12 mouse cellular contexts compared by ENCODE assay signal in the genomic region with DNA sequence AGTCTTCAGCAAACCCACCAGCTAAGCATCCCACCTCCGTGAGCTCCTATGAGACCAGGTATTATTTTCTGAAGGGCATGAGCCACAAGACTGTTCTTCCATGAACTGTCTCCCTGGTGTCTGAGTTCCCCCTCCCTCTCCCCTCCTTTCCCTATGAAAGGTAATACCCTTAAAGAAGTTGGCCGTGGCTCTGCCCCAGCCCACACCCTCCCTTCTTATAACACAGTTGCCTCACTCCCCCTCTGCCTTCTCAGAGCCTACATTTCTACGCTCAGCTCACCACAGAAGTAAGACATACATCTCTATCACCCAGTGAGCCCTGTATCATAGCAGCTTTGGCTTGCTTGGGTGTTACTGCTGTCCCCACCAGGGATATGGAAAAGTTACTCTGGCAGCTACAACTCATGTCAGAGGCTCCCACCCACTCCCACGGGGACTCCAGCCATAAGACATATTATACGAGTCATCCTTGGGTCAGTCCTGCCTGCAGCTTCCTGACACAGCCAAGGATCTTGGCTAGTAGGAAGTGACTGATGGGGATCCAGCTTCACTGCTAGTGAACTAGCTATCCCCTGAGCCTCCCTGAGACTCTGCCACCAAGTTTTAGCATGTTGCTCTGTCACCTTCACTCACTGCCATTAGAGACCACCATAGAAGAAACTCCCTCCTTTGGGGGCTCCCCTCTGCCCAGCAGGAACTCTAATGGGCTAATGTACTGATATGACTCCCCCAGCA. TPM values are rescaled to one million over a fixed set of nuclear protein-coding genes. Genes with fewer than 3 reads are reported as not detected.
A peak's percentile ranks its signal among the peaks of the same experiment; 100 is the strongest.
DNase-seq lines count a peak whose midpoint lies in the region; ATAC-seq and TF ChIP-seq lines count a peak whose summit lies in the region.
"Had no signal": no experiment of that assay in that cellular context is flagged by ENCODE, and none has a peak within 500 bp of the region (broad histone marks: within the 10 kb centered on the region; RNA-seq: fewer than 3 reads in every experiment).

No protein-coding gene starts in this region.

- H3K4me1 ChIP-seq in heart, embryonic 13.5 days = peaks cover 21% of the 10 kb centered on the region
- no peaks in the 10 kb centered on the region for H3K4me1 ChIP-seq in neural tube, embryonic 11.5 days (ENCODE audit: control insufficient read depth, insufficient read depth, low read length)
- no peaks in the 10 kb centered on the region for H3K4me1 ChIP-seq in neural tube, embryonic 15.5 days
- peaks cover 14% of the 10 kb centered on the region; the same call in 1 of the 2 replicates for H3K4me1 ChIP-seq in embryonic fibroblast, embryonic 13.5 days (ENCODE audit: control insufficient read depth, insufficient read depth, low read length)
- H3K4me1 ChIP-seq: hindbrain, embryonic 13.5 days had no signal

- TF ChIP-seq CTCF in embryonic fibroblast, embryonic 13.5 days (IDR thresholded peaks at IDR 0.05; ENCODE audit: borderline replicate concordance, insufficient read depth, low read length) = no peak

- H3K9ac ChIP-seq in heart, embryonic 13.5 days = no peak overlapping the region
- H3K9ac ChIP-seq in neural tube, embryonic 11.5 days (ENCODE audit: low read length) = no peak overlapping the region
- no peak overlapping the region for H3K9ac ChIP-seq in neural tube, embryonic 15.5 days (replicated peaks)
- H3K9ac ChIP-seq: hindbrain, embryonic 13.5 days; liver, embryonic 14.5 days had no signal

- DNase-seq in heart, adult 8-10 months (ENCODE audit: low spot score) = no peak
- peak; percentile 5 for DNase-seq in neural tube, embryonic 11.5 days (ENCODE audit: low spot score)
- no peak for DNase-seq in right cerebral cortex, postnatal 25 days
- DNase-seq in cerebellum, adult 9-10 months = no peak
- DNase-seq: cerebellum, adult 11-12 months; retina, postnatal 1 day had no signal

- peak overlapping the region; percentile 2; the same call in 1 of the 2 replicates for H3K4me2 ChIP-seq in heart, embryonic 13.5 days
- H3K4me2 ChIP-seq in neural tube, embryonic 11.5 days (ENCODE audit: low read depth) = no peak overlapping the region
- no peak overlapping the region for H3K4me2 ChIP-seq in neural tube, embryonic 15.5 days
- H3K4me2 ChIP-seq: hindbrain, embryonic 13.5 days had no signal

- no peak for ATAC-seq in heart, embryonic 13.5 days (ENCODE audit: extremely low read depth, insufficient number of reproducible peaks, low FRiP score, low TSS enrichment)
- no peak for ATAC-seq in neural tube, embryonic 11.5 days (ENCODE audit: insufficient read depth, low FRiP score, low TSS enrichment)
- ATAC-seq in neural tube, embryonic 15.5 days (ENCODE audit: low FRiP score) = no peak
- ATAC-seq in monocyte, adult 5-6 weeks (replicated peaks; ENCODE audit: insufficient number of reproducible peaks, low FRiP score, low TSS enrichment, poor library complexity, severe bottlenecking) = peak; percentile 29

- H3K4me3 ChIP-seq in heart, embryonic 13.5 days = no peak overlapping the region
- no peak overlapping the region for H3K4me3 ChIP-seq in neural tube, embryonic 11.5 days (ENCODE audit: low read depth, low read length)
- no peak overlapping the region for H3K4me3 ChIP-seq in neural tube, embryonic 15.5 days (replicated peaks)
- no peak overlapping the region for H3K4me3 ChIP-seq in embryonic fibroblast, embryonic 13.5 days (ENCODE audit: insufficient read depth, low read length)
- H3K4me3 ChIP-seq: hindbrain, embryonic 13.5 days had no signal

- H3K9me3 ChIP-seq in heart, embryonic 13.5 days = peaks cover 5% of the 10 kb centered on the region
- no peaks in the 10 kb centered on the region for H3K9me3 ChIP-seq in neural tube, embryonic 11.5 days (ENCODE audit: control insufficient read depth, low read length)
- no peaks in the 10 kb centered on the region for H3K9me3 ChIP-seq in neural tube, embryonic 15.5 days (replicated peaks)
- H3K9me3 ChIP-seq: hindbrain, embryonic 13.5 days had no signal

- 60% methylated on average over 5 of the region's 5 CpGs for WGBS in heart, embryonic 13.5 days
- WGBS in neural tube, embryonic 11.5 days = 75% methylated on average over 5 of the region's 5 CpGs
- WGBS in neural tube, embryonic 15.5 days = 78% methylated on average over 5 of the region's 5 CpGs

- no peaks in the 10 kb centered on the region for H3K36me3 ChIP-seq in heart, embryonic 13.5 days
- no peaks in the 10 kb centered on the region; the same call in 1 of the 2 replicates for H3K36me3 ChIP-seq in neural tube, embryonic 11.5 days (ENCODE audit: control insufficient read depth, insufficient read depth, low read length)
- H3K36me3 ChIP-seq in neural tube, embryonic 15.5 days = no peaks in the 10 kb centered on the region
- H3K36me3 ChIP-seq: hindbrain, embryonic 13.5 days had no signal

- TF ChIP-seq POLR2A in embryonic fibroblast, embryonic 13.5 days (IDR thresholded peaks at IDR 0.05; ENCODE audit: low read depth, low read length) = no peak

- H3K27me3 ChIP-seq in heart, embryonic 13.5 days (replicated peaks) = no peaks in the 10 kb centered on the region
- no peaks in the 10 kb centered on the region for H3K27me3 ChIP-seq in neural tube, embryonic 11.5 days (ENCODE audit: control insufficient read depth, insufficient read depth, low read length)
- no peaks in the 10 kb centered on the region for H3K27me3 ChIP-seq in neural tube, embryonic 15.5 days (replicated peaks)
- H3K27me3 ChIP-seq: hindbrain, embryonic 13.5 days had no signal

- peak overlapping the region; percentile 41; the same call in 1 of the 2 replicates for H3K27ac ChIP-seq in heart, embryonic 13.5 days (replicated peaks)
- H3K27ac ChIP-seq in neural tube, embryonic 11.5 days (ENCODE audit: low read depth, low read length) = no peak overlapping the region
- no peak overlapping the region for H3K27ac ChIP-seq in neural tube, embryonic 15.5 days (replicated peaks)
- H3K27ac ChIP-seq in embryonic fibroblast, embryonic 13.5 days (ENCODE audit: insufficient read depth, low read length) = 0 out of 2 replicates have a peak overlapping the region, but pooled peaks have one; percentile 23
- H3K27ac ChIP-seq: hindbrain, embryonic 13.5 days; liver, embryonic 14.5 days had no signal

RNA-seq across cellular contexts. Expression of a gene that starts 33.4 kb away (rescaled TPM):
- 30.9 and 32.5 TPM in 2 replicates for polyA plus RNA-seq in heart, embryonic 13.5 days (2015; fragmentation: Nextera tagmentation; extraction: Ambion mirVana)
- total RNA-seq in heart, adult 8-10 months (2022) = 10 to 100 TPM in 3 of 4 experiments, 1 to 10 TPM in 1; 9.9 to 18.2 (median 14.5) TPM
- 7.3 and 9.5 TPM in 2 replicates for polyA plus RNA-seq in neural tube, embryonic 11.5 days (2014; fragmentation: Nextera tagmentation; extraction: Ambion mirVana)
- polyA plus RNA-seq in neural tube, embryonic 15.5 days (2015; fragmentation: Nextera tagmentation; extraction: Ambion mirVana) = 7.4 and 14.2 TPM in 2 replicates
- 58.5 and 77.0 TPM in 2 replicates for polyA plus RNA-seq in embryonic fibroblast, embryonic 13.5 days (2011; ENCODE audit: insufficient read length, low read depth, missing spikeins)
- total RNA-seq in monocyte, adult 5-6 weeks (2017) = 133 to 163 TPM (median 146 TPM) in 3 replicates

Comparison
In these comparisons a context has a peak if more than half of its experiments do, and no peak if none do; other contexts are left out.
1. H3K27ac ChIP-seq: peak in heart, embryonic 13.5 days (single experiment) and embryonic fibroblast, embryonic 13.5 days (single experiment); none in neural tube, embryonic 11.5 days (single experiment) and neural tube, embryonic 15.5 days (single experiment).